Mouse (Mus musculus) heart, embryonic 13.5 days (tissue): ENCODE data around the gene Gemin5. TPM values are rescaled to one million over a fixed set of nuclear protein-coding genes. Genes with fewer than 3 reads are reported as not detected.
"Not testable (repeated sequence)": the region's sequence is repeated elsewhere in the genome, so short reads cannot be mapped to it uniquely, and the experiment has no call there.

Experiments
- ATAC-seq: fragments of 200-750 bp; cut with Nextera tagmentation; 2 replicates; pipeline ENCODE4 v1.8.0; 2017; ENCODE audit warnings: moderate TSS enrichment; ENCODE audit not compliant: insufficient number of reproducible peaks, low FRiP score, low TSS enrichment; ENCODE audit errors: extremely low read depth
- H3K27ac ChIP-seq: fragments of 300-500 bp; sonication (generic); replicated peaks from 2 replicates; pipeline ENCODE4 v1.5.1; 2015; ENCODE audit warnings: moderate library complexity, mild to moderate bottlenecking, inconsistent platforms
- H3K27me3 ChIP-seq: fragments of 300-500 bp; sonication (generic); replicated peaks from 2 replicates; pipeline ENCODE4 v1.6.1; 2015; ENCODE audit warnings: mild to moderate bottlenecking, inconsistent platforms
- H3K36me3 ChIP-seq: fragments of 300-500 bp; sonication (generic); 2 replicates; pipeline ENCODE4 v1.6.1; 2015; ENCODE audit warnings: mild to moderate bottlenecking, inconsistent platforms
- H3K4me1 ChIP-seq: fragments of 300-500 bp; sonication (generic); 2 replicates; pipeline ENCODE4 v1.6.1; 2015; ENCODE audit warnings: inconsistent platforms
- H3K4me2 ChIP-seq: fragments of 300-500 bp; sonication (generic); 2 replicates; pipeline ENCODE4 v1.6.1; 2015; ENCODE audit warnings: inconsistent platforms, mild to moderate bottlenecking, moderate library complexity
- H3K4me3 ChIP-seq: fragments of 300-500 bp; sonication (generic); 2 replicates; pipeline ENCODE4 v1.5.1; 2015; ENCODE audit warnings: moderate library complexity, mild to moderate bottlenecking, inconsistent platforms
- H3K9ac ChIP-seq: fragments of 300-500 bp; sonication (generic); 2 replicates; pipeline ENCODE4 v1.6.1; 2015; ENCODE audit warnings: inconsistent platforms, mild to moderate bottlenecking, moderate library complexity
- H3K9me3 ChIP-seq: fragments of 300-500 bp; sonication (generic); 2 replicates; pipeline ENCODE4 v1.6.1; 2016; ENCODE audit warnings: inconsistent platforms
- WGBS: fragments of 180-500 bp; shearing (Covaris S2); methylation state at CpG from one replicate; pipeline ENCODE4 v1.1.7; 2015; ENCODE audit warnings: mixed read lengths; 5-methylcytosine and 5-hydroxymethylcytosine counted together
- polyA plus RNA-seq: library from polyadenylated mRNA; unstranded; fragments of >200 nt; fragmentation: Nextera tagmentation; extraction: Ambion mirVana; gene quantifications from 2 replicates; pipeline ENCODE4 v1.2.1, GENCODE M21; 2015

Gemin5 gene
- 13.5 and 13.9 TPM in 2 replicates for polyA plus RNA-seq

DNA sequence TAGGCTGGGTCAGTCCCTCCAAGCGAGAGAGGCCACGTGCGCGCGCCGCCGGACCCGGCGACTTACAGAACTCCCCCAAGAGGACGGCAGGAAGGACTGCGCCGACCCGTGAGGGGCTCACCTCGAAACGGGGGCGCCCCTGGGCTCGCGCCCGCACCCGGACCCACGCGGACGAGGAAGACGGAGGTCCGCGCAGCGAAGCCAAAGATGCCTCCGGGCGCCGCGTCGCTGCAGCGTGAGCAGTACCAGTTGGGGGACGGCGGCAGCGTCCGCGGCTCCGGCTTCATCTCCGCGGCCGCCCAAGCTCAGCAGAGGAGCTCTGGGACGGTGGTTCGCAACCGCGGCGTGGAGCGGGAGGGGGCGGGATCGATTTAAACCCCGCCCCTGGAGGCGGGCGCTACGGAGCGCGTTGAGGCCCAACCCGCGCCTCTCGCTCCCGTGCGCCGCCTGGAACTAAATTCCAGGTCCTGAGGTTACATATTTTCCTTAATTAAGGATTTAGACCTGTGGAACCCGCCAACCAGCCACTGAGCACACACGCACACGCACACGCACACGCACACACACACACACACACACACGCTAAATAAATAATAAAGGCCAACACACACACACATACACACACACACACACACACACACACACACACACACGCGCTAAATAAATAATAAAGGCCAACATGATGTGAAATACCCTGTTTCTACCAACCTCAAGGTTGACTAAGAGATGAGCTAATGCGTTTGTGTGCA is at the start of gene Gemin5:
Gene Gemin5 (minus strand): TSS at position 373 of the 749 bp plus-strand sequence.
- Histone ChIP-seq H3K9me3 (peaks cover 3% of the 10 kb centered on the region; the same call in 1 of the 2 replicates), H3K4me2 (peak within 1 kb of the TSS; percentile 72), H3K4me3 (peak within 1 kb of the TSS; percentile 90), H3K27me3 (no peaks in the 10 kb centered on the region), H3K4me1 (peaks cover 22% of the 10 kb centered on the region), H3K9ac (peak within 1 kb of the TSS; percentile 92), H3K36me3 (peaks cover 40% of the 10 kb centered on the region), H3K27ac (peak within 1 kb of the TSS; percentile 48)
- 1% methylated on average over 70 of the region's 71 CpGs for whole genome bisulfite sequencing
- peak; percentile 72 for ATAC-seq

DNA sequence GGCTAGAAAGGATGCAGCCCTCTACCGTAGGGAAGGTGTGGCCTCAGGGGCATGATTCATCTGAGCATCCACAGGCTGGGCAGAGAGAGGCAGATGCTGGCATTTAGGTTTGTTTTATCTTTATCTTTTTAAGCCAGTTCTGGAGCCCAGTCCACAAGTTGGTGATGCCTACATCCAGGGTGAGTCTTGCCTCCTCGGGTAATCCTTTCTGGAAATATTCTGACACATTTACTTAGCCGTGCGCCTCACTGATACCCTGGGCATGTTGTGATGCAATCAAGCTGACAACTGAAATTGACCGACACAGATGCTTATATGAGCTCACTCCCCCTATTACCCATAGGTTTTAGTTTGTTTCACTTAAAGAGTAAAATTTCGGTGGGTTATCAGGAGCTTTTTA is 48.5 kb upstream of the Gemin5 start:
- no peaks in the 10 kb centered on the region for H3K27me3 ChIP-seq
- H3K36me3 ChIP-seq, result 0 out of 2 replicates have a peak, but pooled peaks cover 4% of the 10 kb centered on the region
- H3K4me3 ChIP-seq, result no peak overlapping the region
- no peak overlapping the region for H3K4me2 ChIP-seq
- H3K9me3 ChIP-seq, result no peaks in the 10 kb centered on the region
- WGBS, result 73% methylated on average over 6 of the region's 6 CpGs
- H3K9ac ChIP-seq, result no peak overlapping the region
- ATAC-seq, result no peak
- no peak overlapping the region for H3K27ac ChIP-seq
- H3K4me1 ChIP-seq, result peaks cover 18% of the 10 kb centered on the region

DNA sequence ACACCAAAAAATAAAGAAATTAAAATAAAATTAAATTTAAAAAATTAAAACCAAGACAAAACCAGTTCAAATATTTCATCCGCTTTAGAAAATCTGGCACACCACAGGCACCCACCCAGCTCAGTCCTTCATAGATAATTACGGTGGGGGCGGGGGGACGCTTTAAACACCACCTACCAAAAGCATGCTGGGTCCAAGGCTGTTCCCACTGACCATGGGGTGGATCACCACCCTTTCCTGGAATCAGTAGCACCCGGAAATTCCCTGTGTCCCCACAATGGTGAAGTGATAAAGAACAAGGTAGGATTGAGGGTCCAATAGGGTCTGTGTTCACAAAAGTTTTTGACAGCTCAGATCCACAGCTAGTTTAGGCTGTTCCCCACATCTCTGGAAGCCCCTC is 47.5 kb upstream of the Gemin5 start:
- Histone ChIP-seq H3K4me2 (peak overlapping the region; percentile 75), H3K9me3 (no peaks in the 10 kb centered on the region), H3K4me1 (peaks cover 28% of the 10 kb centered on the region), H3K4me3 (0 out of 2 replicates have a peak overlapping the region, but pooled peaks have one; percentile 4), H3K36me3 (0 out of 2 replicates have a peak, but pooled peaks cover 4% of the 10 kb centered on the region), H3K27ac (no peak overlapping the region), H3K27me3 (no peaks in the 10 kb centered on the region), H3K9ac (0 out of 2 replicates have a peak overlapping the region, but pooled peaks have one; percentile 14)
- WGBS, result 71% methylated on average over 5 of the region's 5 CpGs
- ATAC-seq, result no peak

DNA sequence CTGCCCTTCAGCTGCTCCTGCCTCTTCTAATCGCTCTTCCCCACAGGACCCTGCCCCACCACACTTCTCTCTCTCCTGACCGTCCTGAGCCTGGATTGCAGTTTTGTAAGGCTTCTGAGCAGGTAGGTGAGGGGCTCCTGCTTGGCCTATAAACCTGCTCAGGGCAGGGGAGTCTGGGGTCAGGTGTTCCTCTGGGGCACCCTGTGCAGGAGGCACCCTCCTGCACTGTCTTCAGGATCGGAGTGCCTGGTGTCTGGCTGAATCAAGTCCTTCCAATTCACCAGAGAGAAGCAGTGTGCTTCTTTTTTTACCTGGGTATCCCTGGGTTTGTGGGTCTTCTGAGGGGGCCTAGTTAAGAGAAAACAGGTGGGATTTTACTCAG is 46.7 kb upstream of the Gemin5 start:
- not testable (repeated sequence) for H3K9me3 ChIP-seq, ATAC-seq, H3K36me3 ChIP-seq, H3K27me3 ChIP-seq, H3K27ac ChIP-seq
- Histone ChIP-seq H3K4me3 (peak overlapping the region; percentile 69), H3K9ac (peak overlapping the region; percentile 66), H3K4me2 (peak overlapping the region; percentile 75), H3K4me1 (peaks cover 30% of the 10 kb centered on the region)
- 8% methylated on average over 2 of the region's 3 CpGs for WGBS

DNA sequence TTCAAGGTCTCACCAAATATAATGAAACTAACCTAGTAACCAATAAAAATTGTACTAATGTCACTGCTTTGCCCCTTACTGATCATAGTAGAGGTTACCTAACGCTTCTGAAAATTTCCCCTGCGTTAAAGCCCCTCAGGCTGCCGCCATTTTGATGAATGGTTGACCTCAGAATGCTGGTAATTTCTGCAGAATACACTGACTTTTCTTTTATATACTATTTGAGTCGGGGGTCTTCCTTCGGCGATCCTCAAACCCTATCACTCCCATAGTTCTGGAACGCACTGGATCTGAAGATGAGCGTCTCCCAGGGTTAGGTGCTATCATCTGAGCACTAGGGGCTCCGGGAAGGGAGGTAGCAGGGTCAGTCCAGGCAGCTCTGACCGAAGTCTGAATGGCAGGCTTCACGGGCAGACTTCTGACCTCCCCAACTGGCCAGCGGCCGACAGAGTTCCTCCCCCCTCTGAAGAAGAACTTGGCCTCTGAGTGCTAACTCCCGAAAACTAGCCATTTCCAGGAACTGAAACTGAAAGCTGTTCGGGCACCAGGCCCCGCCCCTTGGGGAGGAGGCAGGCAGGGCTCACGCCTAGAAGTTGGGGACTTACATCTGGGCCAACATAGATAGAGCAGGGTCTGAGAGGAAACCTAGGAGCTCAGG is 46.2 kb upstream of the Gemin5 start:
- peak overlapping the region; percentile 58 for H3K27ac ChIP-seq
- WGBS, result 22% methylated on average over 17 of the region's 17 CpGs
- peak; percentile 71; the same call in 1 of the 2 replicates for ATAC-seq

DNA sequence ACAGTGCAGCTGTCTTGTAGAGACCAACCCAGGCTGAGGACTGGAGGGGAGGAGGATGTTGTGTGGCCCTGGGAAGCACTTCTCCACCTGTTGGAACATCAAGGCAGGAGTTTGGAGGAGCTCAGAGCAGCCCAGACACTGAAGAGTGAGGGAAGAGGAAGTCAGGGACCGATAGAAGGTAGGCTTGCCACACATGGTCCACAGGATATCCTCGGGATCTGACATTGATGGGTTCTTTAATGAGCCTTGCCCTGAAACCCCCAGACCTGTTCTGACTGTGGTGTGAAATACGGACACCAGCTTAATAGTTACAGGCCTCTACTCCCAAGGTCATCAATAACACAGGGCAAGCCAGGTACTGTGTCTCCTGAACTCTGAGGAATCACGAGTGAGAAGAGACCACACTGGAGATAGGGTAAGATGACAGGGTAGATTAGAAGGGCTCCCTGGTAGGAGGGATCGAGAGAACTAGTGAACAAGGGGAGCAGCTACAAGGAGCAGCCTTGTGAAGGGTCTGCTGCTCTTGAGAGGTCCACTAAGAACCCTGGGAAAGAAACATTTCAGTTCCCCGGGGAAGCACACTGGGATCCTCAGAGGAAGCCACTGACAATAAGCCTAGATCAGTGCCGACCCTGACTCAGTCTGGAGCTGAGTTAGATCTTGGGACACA is 45.5 kb upstream of the Gemin5 start:
- no peak for ATAC-seq
- no peaks in the 10 kb centered on the region for H3K36me3 ChIP-seq
- 68% methylated on average over 7 of the region's 7 CpGs for WGBS
- H3K27me3 ChIP-seq, result no peaks in the 10 kb centered on the region
- H3K9me3 ChIP-seq, result no peaks in the 10 kb centered on the region
- H3K27ac ChIP-seq, result no peak overlapping the region
- no peak overlapping the region for H3K9ac ChIP-seq
- H3K4me2 ChIP-seq, result peak overlapping the region; percentile 75
- peaks cover 30% of the 10 kb centered on the region for H3K4me1 ChIP-seq
- no peak overlapping the region for H3K4me3 ChIP-seq

More for the DNA sequence above, 46.2 kb upstream of the Gemin5 start:
- H3K36me3 ChIP-seq, result no peaks in the 10 kb centered on the region
- H3K4me3 ChIP-seq, result peak overlapping the region; percentile 69
- H3K9ac ChIP-seq, result peak overlapping the region; percentile 86
- H3K4me2 ChIP-seq, result peak overlapping the region; percentile 75
- H3K9me3 ChIP-seq, result no peaks in the 10 kb centered on the region
- H3K4me1 ChIP-seq, result peaks cover 30% of the 10 kb centered on the region
- H3K27me3 ChIP-seq, result no peaks in the 10 kb centered on the region

DNA sequence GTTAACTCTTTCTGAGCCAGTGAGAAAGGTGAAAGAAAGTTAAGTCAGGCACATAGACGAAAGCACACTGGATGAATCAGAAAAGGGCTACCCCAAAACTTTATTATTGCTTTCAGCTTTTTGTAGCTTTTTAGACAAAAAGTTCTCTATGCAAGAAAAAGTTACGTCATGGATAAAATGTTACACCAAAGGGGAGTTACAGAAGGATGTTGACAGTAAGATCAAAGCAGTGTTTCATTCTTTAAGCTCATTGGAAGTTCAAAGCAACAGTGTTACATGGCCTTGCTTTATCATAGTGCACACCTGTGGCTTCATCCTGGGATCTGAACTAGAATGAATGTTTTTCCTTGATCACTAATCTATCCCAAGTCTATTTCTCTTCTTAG is 43.3 kb upstream of the Gemin5 start:
- Histone ChIP-seq H3K4me2 (peak overlapping the region; percentile 38), H3K4me3 (no peak overlapping the region), H3K27me3 (no peaks in the 10 kb centered on the region), H3K4me1 (peaks cover 30% of the 10 kb centered on the region), H3K9me3 (no peaks in the 10 kb centered on the region), H3K27ac (0 out of 2 replicates have a peak overlapping the region, but pooled peaks have one; percentile 46), H3K9ac (no peak overlapping the region), H3K36me3 (peaks cover 4% of the 10 kb centered on the region; the same call in 1 of the 2 replicates)
- 28% methylated on average over 2 of the region's 2 CpGs for WGBS
- ATAC-seq, result no peak

DNA sequence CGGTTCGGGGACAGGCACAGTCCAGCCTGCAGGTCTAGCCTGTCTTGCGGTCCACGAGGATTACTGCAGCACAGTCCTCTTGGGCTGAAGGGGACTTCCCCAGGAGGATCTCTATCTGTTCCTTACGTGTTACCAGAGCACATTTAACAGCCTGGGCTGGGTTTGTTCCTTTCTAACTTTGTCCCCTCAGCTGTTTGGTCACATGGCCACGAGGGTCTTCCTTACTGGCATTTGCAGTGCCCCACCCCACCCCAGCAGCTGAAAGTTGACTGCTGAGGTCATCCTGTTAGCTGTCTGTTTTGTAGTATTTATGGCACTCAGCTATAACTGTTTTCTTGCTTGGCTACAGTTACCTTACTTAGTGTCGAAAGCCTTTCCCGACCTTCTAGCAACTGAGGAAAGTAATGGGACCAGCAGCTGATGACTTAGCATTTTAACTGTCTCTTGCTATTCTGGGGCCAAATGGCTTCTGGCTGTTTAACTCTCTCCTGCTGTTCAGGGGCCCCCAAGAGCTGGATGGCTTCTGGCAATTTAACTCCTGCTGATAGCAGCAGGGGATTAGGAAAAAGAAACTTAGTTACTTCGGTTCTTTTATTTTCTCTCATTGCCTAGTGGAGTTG is 42.8 kb upstream of the Gemin5 start:
- Histone ChIP-seq H3K27me3 (no peaks in the 10 kb centered on the region), H3K9me3 (no peaks in the 10 kb centered on the region), H3K4me3 (no peak overlapping the region), H3K4me1 (peaks cover 30% of the 10 kb centered on the region), H3K4me2 (peak overlapping the region; percentile 38), H3K9ac (no peak overlapping the region), H3K36me3 (peaks cover 4% of the 10 kb centered on the region; the same call in 1 of the 2 replicates), H3K27ac (peak overlapping the region; percentile 46)
- 20% methylated on average over 9 of the region's 9 CpGs for WGBS
- no peak for ATAC-seq

DNA sequence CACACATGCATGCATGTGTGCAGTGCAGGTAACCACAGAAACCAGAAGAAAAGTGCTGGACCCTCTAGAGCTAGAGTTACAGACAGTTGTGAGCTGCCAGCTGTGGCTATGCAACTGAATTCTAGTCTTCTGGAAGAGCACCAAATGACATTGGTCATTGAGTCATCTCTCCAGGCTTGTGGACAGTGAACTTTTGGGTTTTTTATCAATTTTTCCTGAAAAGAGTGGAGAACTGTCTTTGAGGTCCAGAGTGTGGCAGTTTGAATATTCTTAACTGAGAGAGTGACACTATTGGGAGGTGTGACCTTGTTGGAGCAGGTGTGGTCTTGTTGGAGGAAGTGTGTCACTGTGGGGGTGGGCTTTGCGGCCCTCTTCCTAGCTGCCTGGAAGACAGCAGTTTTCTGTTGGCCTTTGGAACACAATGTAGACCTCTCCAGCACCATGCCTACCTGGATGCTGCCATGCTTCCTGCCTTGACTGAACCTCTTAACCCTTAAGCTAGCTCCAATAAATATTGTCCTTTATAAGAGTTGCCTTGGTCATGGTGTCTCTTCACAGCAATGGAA is 42.1 kb upstream of the Gemin5 start:
- Histone ChIP-seq H3K27ac (no peak overlapping the region), H3K9ac (no peak overlapping the region), H3K27me3 (no peaks in the 10 kb centered on the region), H3K36me3 (peaks cover 4% of the 10 kb centered on the region; the same call in 1 of the 2 replicates), H3K4me3 (no peak overlapping the region), H3K9me3 (no peaks in the 10 kb centered on the region), H3K4me2 (no peak overlapping the region), H3K4me1 (peaks cover 25% of the 10 kb centered on the region)
- ATAC-seq, result no peak
- 82% methylated on average over 1 of the region's 1 CpGs for WGBS

DNA sequence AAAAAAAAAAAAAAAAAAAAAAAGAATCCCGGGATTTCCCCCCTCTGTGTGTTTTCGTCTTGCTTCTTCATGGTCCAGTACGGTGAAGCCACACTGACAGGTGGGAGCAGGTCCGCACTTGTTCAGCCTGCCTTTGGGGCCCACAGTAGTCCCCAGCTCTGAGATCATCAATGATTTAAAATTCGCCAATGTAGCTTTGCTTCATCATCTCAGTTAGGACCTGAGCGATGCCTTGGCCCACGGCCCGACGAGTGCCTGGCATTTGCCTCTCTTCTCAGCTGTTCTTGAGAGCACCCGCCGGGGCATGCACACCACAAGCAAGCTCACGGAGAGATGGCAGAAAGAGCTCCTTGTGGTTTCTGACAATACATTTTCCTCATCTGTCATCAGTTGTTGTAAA is 32.7 kb upstream of the Gemin5 start:
- peaks cover 14% of the 10 kb centered on the region for H3K4me1 ChIP-seq
- no peaks in the 10 kb centered on the region for H3K36me3 ChIP-seq
- H3K4me3 ChIP-seq, result no peak overlapping the region
- no peak overlapping the region for H3K4me2 ChIP-seq
- no peak overlapping the region for H3K9ac ChIP-seq
- WGBS, result 89% methylated on average over 12 of the region's 12 CpGs
- H3K27me3 ChIP-seq, result no peaks in the 10 kb centered on the region
- no peaks in the 10 kb centered on the region for H3K9me3 ChIP-seq
- H3K27ac ChIP-seq, result no peak overlapping the region
- no peak for ATAC-seq
